Mouse (Mus musculus): Measurements from ENCODE around the gene Efcab9.

DNA sequence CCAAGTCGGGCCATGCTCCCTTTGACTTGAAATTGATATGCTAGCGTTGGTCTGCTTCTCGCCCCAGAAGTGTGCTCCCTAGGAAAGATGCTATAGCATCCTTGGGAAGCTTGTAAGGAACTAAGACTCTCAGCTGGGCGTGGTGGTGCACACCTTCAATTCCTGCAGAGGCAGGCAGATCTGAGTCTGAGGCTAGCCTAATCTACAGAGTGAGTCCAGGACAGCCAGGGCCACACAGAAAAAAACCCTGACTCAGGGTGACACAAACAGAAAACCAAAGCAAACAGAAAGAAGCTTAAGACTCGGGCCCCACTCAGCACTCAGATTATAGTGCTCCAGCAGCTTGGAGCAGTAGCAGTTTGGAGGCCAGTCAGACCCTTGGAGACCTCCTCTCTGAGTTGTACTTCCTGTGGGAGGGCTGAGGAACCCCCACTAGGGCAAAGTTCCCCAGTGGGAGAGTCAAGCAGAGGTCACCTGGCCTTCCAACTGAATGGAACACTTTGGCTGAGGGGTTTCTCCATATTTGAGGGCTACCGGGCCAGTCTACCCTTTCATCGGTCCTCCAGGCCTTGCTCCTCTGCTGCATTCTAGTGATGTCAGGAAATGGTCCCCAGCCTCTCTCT lies 2.7 kb upstream of the Efcab9 start:
- no peak for TF ChIP-seq CTCF (conservative IDR thresholded peaks at IDR 0.05; ENCODE audit: low read length)
- no peak for TF ChIP-seq POU5F1 (IDR thresholded peaks at IDR 0.05; ENCODE audit: borderline replicate concordance, low read length)
- no peak for TF ChIP-seq NANOG (IDR thresholded peaks at IDR 0.05; ENCODE audit: borderline replicate concordance, low read length)
